Mouse (Mus musculus) embryonic facial prominence, embryonic 12.5 days (tissue): ENCODE data around the gene Gfod1. TPM values are rescaled to one million over a fixed set of nuclear protein-coding genes. Genes with fewer than 3 reads are reported as not detected.

Experiments used
- ATAC-seq: fragments of 200-750 bp; cut with Nextera tagmentation; 2 replicates; pipeline ENCODE4 v1.8.0; 2017; ENCODE audit not compliant: insufficient number of reproducible peaks, insufficient read depth, low FRiP score, low TSS enrichment
- H3K27ac ChIP-seq: fragments of 300-500 bp; sonication (generic); 2 replicates; pipeline ENCODE4 v1.5.1; 2016; ENCODE audit warnings: mild to moderate bottlenecking
- H3K27me3 ChIP-seq: fragments of 300-500 bp; sonication (generic); 2 replicates; pipeline ENCODE4 v1.6.1; 2016; ENCODE audit warnings: mild to moderate bottlenecking, moderate library complexity
- H3K36me3 ChIP-seq: fragments of 300-500 bp; sonication (generic); 2 replicates; pipeline ENCODE4 v1.6.1; 2016; ENCODE audit warnings: mild to moderate bottlenecking
- H3K4me1 ChIP-seq: fragments of 300-500 bp; sonication (generic); 2 replicates; pipeline ENCODE4 v1.6.1; 2016
- H3K4me2 ChIP-seq: fragments of 300-500 bp; sonication (generic); replicated peaks from 2 replicates; pipeline ENCODE4 v1.6.1; 2016; ENCODE audit warnings: mild to moderate bottlenecking, moderate library complexity
- H3K4me3 ChIP-seq: fragments of 300-500 bp; sonication (generic); 2 replicates; pipeline ENCODE4 v1.5.1; 2016; ENCODE audit warnings: mild to moderate bottlenecking
- H3K9ac ChIP-seq: fragments of 300-500 bp; sonication (generic); 2 replicates; pipeline ENCODE4 v1.6.1; 2016; ENCODE audit warnings: mild to moderate bottlenecking, moderate library complexity
- H3K9me3 ChIP-seq: fragments of 300-500 bp; sonication (generic); 2 replicates; pipeline ENCODE4 v1.6.1; 2016; ENCODE audit warnings: mild to moderate bottlenecking, moderate library complexity
- WGBS: fragments of 180-500 bp; shearing (Covaris S2); methylation state at CpG from one replicate; pipeline ENCODE4 v1.1.7; 2016; 5-methylcytosine and 5-hydroxymethylcytosine counted together
- polyA plus RNA-seq: library from polyadenylated mRNA; unstranded; fragments of >200 nt; fragmentation: Nextera tagmentation; extraction: Ambion mirVana; gene quantifications from 2 replicates; pipeline ENCODE4 v1.2.1, GENCODE M21; 2016

The Gfod1 gene
- polyA plus RNA-seq, 1 experiment from 2014 or later: 0.87 TPM

DNA sequence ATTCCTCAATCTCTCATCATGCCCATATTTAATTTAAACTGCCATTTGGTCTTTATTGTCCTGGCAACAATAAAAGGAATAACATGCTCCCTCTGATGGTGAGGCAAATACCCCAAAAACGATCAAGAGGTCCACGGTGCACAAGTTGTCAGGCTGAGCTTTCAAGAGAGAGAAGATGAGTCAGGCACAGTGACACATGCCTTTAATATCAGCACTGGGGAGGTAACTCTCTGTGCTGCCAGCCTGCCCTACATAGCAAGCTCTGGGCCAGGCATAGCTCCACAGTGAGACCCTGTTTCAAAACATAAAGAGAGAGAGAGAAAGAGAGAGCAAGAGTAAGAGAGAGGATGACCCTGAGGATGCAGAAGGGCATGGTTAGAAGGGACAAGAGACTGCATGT is 62.2 kb downstream of the Gfod1 start:
- no peak overlapping the region for H3K4me3 ChIP-seq
- H3K4me1 ChIP-seq: peaks cover 28% of the 10 kb centered on the region
- no peak for ATAC-seq
- H3K9ac ChIP-seq: no peak overlapping the region
- no peaks in the 10 kb centered on the region for H3K36me3 ChIP-seq
- H3K9me3 ChIP-seq: no peaks in the 10 kb centered on the region
- 85% methylated on average over 2 of the region's 2 CpGs for WGBS
- H3K27ac ChIP-seq: no peak overlapping the region
- H3K27me3 ChIP-seq: no peaks in the 10 kb centered on the region
- H3K4me2 ChIP-seq: no peak overlapping the region

DNA sequence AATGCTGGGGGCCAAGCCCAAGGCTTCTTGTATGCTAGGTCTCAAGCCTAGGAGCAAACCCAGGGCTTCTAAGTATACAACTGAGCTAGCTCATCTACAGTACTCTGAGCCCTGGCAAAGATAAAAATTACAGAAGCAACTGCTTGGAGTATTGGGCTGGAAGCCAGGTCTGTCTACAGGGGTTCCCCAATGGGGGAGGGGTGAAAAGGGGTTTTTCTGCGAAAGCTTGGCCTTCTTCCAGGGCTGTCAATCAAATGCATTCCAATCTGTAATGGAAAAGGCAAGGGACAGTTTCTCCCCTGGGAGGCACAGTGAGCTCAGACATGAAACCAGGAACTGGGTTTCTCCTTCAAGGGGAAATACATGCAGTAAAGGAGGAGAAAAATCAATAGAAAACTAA is 62.9 kb downstream of the Gfod1 start:
- no peaks in the 10 kb centered on the region for H3K27me3 ChIP-seq
- H3K9me3 ChIP-seq: no peaks in the 10 kb centered on the region
- no peak overlapping the region for H3K9ac ChIP-seq
- H3K27ac ChIP-seq: no peak overlapping the region
- H3K4me1 ChIP-seq: peaks cover 28% of the 10 kb centered on the region
- no peaks in the 10 kb centered on the region for H3K36me3 ChIP-seq
- no peak overlapping the region for H3K4me2 ChIP-seq
- no peak overlapping the region for H3K4me3 ChIP-seq
- 17% methylated on average over 1 of the region's 1 CpGs for WGBS
- ATAC-seq: no peak

DNA sequence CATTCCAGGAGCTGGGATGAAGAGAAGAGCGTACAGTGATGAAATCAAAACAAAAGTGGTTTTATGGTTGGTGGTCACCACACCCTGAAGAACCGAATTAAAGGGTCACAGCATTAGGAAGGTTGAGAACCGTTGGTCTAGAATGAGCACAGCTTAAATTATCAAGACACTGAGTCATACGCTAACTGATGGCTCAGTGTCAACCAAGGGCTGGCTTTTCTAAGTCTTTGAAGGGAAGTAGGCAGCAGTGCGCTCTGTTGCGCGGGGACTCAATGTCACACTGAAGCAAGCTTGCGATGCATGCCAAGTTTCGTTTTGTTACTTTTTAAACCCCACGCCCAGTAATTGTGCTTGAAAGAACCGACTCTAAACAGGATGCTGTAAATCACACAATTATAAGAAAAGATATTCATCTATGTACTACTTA is 64.2 kb downstream of the Gfod1 start:
- Histone ChIP-seq H3K4me1 (peaks cover 36% of the 10 kb centered on the region), H3K27ac (no peak overlapping the region), H3K9ac (no peak overlapping the region), H3K4me2 (no peak overlapping the region), H3K9me3 (no peaks in the 10 kb centered on the region), H3K27me3 (no peaks in the 10 kb centered on the region), H3K36me3 (no peaks in the 10 kb centered on the region), H3K4me3 (no peak overlapping the region)
- no peak for ATAC-seq
- 91% methylated on average over 11 of the region's 11 CpGs for WGBS

DNA sequence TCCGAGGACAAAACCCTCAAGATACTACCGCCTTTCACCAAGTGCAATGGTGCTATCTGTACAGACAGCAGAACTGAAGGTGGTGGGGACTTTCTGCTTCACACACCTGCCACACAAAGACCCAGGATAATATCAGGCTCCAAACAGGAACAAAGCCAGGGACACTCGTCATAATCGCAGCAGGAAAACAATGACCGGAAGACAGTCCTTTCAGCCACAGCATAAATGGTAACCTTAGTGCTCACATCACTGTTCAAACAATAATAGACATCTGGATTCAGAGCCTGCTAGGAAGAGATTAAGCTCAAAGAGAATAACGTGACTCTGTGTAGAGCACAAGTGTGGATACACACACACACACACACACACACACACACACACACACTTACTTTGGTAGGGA is 67.3 kb downstream of the Gfod1 start:
- no peak overlapping the region for H3K9ac ChIP-seq
- ATAC-seq: no peak
- peaks cover 32% of the 10 kb centered on the region for H3K4me1 ChIP-seq
- H3K36me3 ChIP-seq: no peaks in the 10 kb centered on the region
- H3K4me3 ChIP-seq: no peak overlapping the region
- H3K27me3 ChIP-seq: no peaks in the 10 kb centered on the region
- H3K9me3 ChIP-seq: no peaks in the 10 kb centered on the region
- no peak overlapping the region for H3K27ac ChIP-seq
- 74% methylated on average over 6 of the region's 6 CpGs for WGBS
- no peak overlapping the region for H3K4me2 ChIP-seq

DNA sequence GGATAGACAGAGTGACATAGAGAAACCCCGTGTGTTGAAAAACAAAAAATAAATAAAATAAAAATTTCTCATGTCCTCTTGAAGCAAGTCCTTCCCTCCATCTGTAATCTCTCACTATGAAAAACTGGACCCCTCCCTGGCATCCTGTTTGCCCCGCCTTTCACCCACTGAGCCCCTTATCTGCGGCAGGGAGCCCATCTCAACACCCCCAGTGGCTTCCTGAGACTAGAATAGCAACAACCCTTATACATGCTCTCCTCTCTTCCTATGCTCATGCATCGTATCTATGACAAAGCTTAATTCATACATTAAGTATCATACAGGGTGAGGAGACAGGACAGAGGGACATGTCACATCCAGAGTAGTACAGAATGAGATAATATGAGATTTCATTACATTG is 68.0 kb downstream of the Gfod1 start:
- no peak overlapping the region for H3K9ac ChIP-seq
- H3K4me1 ChIP-seq: peaks cover 32% of the 10 kb centered on the region
- 79% methylated on average over 4 of the region's 4 CpGs for WGBS
- no peak overlapping the region for H3K27ac ChIP-seq
- H3K9me3 ChIP-seq: no peaks in the 10 kb centered on the region
- H3K4me3 ChIP-seq: no peak overlapping the region
- H3K27me3 ChIP-seq: no peaks in the 10 kb centered on the region
- no peak overlapping the region for H3K4me2 ChIP-seq
- H3K36me3 ChIP-seq: no peaks in the 10 kb centered on the region
- no peak for ATAC-seq

DNA sequence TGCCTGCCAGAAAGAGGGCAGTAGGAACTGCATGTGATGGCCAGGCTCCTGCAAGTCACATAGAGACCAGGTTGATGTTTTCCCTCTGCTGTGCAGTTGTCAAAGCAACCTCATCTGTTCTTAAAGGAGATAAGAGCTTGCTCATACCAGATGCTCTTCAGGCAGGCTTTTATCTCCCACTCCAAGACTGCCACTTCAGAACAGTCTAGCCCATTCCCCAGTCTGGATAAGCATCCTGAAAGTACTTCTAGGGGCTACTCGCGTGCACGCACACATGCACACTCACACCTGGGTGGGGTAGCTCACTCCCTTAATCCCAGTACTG is 68.4 kb downstream of the Gfod1 start:
- no peak for ATAC-seq
- Histone ChIP-seq H3K4me2 (no peak overlapping the region), H3K27ac (no peak overlapping the region), H3K4me1 (peaks cover 33% of the 10 kb centered on the region), H3K27me3 (no peaks in the 10 kb centered on the region), H3K9ac (no peak overlapping the region), H3K9me3 (no peaks in the 10 kb centered on the region), H3K4me3 (no peak overlapping the region), H3K36me3 (no peaks in the 10 kb centered on the region)
- 83% methylated on average over 3 of the region's 3 CpGs for WGBS

DNA sequence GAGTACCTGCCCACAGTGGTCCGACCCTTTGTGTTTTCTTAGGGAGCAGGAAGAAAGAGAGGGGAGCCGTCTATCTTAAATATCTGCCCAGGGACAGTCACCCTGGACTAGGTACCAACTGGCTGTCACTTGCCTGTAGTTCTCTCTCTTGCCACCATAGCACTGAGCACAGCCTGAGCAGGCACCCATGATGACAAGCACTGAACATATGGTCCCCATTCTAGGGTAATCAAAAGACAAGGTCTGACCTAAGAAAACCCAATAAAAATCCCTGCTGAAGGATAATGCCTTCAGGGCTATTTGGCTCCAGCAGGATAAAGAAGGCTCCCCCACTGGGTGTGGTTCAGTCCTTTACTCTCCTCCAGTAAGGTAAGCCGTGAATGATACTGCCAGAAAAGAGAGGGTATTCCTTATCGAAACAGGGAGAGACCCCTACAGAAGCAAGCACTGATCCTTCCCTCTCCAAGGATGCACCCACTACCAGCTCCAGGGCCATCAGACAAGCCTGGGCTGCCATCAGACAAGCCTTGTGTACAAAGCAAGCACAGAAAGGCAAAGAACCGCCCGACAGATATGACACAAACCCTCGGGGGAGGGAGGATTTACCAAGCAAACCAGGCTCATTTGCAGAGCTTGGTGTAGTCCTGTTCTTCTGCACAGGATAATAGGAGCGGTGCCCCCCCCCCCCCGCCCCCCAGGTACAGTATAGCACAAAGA is 68.9 kb downstream of the Gfod1 start:
- no peaks in the 10 kb centered on the region for H3K36me3 ChIP-seq
- no peak for ATAC-seq
- H3K4me3 ChIP-seq: no peak overlapping the region
- no peak overlapping the region for H3K9ac ChIP-seq
- H3K27me3 ChIP-seq: no peaks in the 10 kb centered on the region
- no peaks in the 10 kb centered on the region for H3K9me3 ChIP-seq
- no peak overlapping the region for H3K27ac ChIP-seq
- peaks cover 38% of the 10 kb centered on the region for H3K4me1 ChIP-seq
- no peak overlapping the region for H3K4me2 ChIP-seq
- 57% methylated on average over 9 of the region's 9 CpGs for WGBS

DNA sequence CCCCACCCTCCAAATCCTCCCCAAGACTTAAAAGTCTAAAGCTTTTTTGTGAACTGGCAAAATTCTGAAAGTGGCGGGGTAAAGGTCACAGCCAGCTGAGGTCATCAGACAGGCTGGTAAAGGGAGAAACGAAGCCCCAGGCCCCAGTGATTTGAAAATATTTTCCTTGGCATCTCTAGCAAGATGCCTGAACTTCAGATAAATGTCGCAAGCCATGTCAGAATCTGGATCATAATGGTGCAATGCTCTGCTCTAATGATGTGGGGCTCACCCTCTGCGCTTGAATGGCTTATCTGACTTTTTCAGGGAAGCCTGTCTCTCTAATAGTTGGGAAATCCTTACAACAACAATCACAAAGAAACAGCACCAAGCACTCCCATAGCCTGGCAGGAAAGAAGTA is 70.6 kb downstream of the Gfod1 start:
- H3K4me1 ChIP-seq: peaks cover 38% of the 10 kb centered on the region
- no peaks in the 10 kb centered on the region for H3K27me3 ChIP-seq
- H3K4me2 ChIP-seq: no peak overlapping the region
- no peak for ATAC-seq
- H3K4me3 ChIP-seq: no peak overlapping the region
- WGBS: 59% methylated on average over 4 of the region's 4 CpGs
- no peaks in the 10 kb centered on the region for H3K36me3 ChIP-seq
- no peaks in the 10 kb centered on the region for H3K9me3 ChIP-seq
- H3K27ac ChIP-seq: no peak overlapping the region
- H3K9ac ChIP-seq: no peak overlapping the region

DNA sequence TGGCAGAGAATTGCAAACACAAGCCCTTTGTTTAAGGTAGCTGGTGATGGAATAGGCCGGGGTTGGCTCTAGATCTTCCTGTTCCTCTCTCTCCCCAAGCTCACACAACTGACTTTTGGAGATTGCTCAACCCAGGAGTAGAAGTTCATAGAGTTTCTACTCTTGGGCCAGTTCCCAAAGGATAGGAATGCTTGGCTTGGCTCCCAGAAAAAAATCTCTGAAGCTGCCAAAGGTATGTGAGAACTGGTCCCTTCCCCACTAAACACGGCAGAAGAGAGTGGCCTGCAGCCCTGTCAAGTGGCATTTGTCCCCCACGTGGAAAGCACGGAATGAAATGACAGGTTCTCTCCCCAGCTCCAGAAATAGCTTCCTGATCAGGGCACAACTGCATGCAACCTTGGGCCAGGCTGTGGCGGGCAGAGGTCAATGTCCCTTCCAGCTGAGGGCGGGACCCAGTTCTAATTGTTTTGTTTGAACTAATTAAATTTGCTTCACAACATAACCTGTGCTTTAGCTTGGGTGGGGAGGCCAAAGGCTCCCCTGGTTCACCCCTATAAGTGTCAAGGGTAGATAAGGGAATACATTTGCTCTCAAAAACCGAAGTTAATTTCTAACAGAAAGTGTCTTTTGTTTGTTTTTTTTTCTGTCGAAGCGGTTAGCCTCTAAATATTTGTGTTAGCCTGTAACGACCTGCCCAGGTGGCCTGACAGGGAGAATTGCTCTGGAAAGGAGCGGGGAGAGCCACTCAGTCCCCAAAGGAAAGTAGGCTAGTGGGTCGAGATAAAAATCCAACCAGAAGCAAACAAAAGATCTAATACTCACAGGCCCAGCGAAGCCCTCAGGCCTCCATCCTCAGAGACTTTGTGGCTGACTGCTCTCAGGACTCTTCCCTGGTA is 71.8 kb downstream of the Gfod1 start:
- ATAC-seq: no peak
- Histone ChIP-seq H3K27me3 (no peaks in the 10 kb centered on the region), H3K4me3 (no peak overlapping the region), H3K4me1 (peaks cover 38% of the 10 kb centered on the region), H3K9me3 (no peaks in the 10 kb centered on the region), H3K27ac (no peak overlapping the region), H3K36me3 (no peaks in the 10 kb centered on the region), H3K4me2 (no peak overlapping the region), H3K9ac (no peak overlapping the region)
- WGBS: 25% methylated on average over 13 of the region's 13 CpGs

DNA sequence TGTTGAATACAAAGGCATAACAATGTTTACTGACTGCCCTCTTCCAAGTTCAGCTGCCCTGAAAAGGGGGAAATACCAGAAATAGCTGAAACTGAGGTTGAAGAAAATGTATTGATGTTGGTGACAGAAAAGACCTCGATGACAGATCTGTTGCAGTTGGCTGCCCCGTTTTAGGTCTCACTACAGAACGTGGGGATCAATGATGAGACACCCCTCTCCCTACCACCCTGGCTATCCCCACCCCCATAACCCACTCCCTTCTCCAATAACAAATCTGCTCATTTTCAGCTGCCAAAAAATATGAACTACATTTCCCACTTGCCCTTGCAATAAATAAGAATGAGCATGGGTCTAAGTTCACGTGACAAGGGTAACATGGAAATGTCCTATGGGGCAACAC is 73.1 kb downstream of the Gfod1 start:
- no peak overlapping the region for H3K9ac ChIP-seq

DNA sequence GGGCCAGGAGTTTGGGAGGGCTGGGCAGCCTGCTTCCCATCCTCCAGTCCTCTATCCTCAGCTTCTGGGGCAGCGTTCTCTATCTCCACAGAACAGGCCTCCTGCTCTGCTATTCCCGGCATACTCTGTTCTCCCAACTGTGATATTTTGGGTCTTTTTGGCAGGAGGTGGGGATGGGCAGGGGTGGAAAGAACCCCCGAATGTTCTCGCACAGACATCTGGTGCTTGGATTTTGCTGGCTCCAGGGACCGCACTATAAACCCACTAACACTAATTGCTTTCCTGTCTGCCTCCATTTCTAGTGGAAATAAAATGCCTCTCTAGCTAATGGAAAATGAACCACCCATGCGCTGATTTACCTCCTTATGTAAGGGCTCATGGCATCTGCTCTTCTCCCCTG is 73.7 kb downstream of the Gfod1 start:
- WGBS: 48% methylated on average over 6 of the region's 6 CpGs
- Histone ChIP-seq H3K36me3 (no peaks in the 10 kb centered on the region), H3K4me3 (no peak overlapping the region), H3K9me3 (no peaks in the 10 kb centered on the region), H3K4me2 (no peak overlapping the region), H3K27ac (peak overlapping the region; percentile 47; the same call in 1 of the 2 replicates), H3K27me3 (no peaks in the 10 kb centered on the region), H3K4me1 (peaks cover 33% of the 10 kb centered on the region), H3K9ac (no peak overlapping the region)
- ATAC-seq: no peak

More for the DNA sequence above, 73.1 kb downstream of the Gfod1 start:
- Histone ChIP-seq H3K4me2 (no peak overlapping the region), H3K4me1 (peaks cover 38% of the 10 kb centered on the region), H3K4me3 (no peak overlapping the region), H3K27ac (0 out of 2 replicates have a peak overlapping the region, but pooled peaks have one; percentile 47), H3K9me3 (no peaks in the 10 kb centered on the region), H3K27me3 (no peaks in the 10 kb centered on the region), H3K36me3 (no peaks in the 10 kb centered on the region)
- 77% methylated on average over 4 of the region's 4 CpGs for WGBS
- ATAC-seq: no peak

DNA sequence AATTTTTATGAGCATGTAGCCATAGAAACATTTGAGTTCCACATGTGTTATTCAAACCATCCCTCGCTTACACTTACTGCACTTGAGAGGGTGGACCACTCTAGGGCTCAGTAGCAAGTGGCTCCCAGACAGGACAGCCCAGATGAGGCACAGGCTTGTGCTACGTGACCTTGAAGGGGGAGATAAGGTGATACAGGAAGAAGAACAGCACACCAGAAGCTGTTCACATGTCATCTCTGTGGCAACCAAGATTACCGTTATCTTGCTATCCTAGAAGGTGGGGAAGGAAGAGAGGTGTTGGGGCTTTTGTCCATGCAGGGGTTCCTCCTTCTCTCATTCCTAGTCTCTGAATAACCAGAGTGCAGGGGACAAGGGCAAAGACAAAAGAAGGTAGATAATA is 74.2 kb downstream of the Gfod1 start:
- Histone ChIP-seq H3K9ac (no peak overlapping the region), H3K4me1 (peaks cover 30% of the 10 kb centered on the region), H3K9me3 (no peaks in the 10 kb centered on the region), H3K4me3 (no peak overlapping the region), H3K27me3 (no peaks in the 10 kb centered on the region), H3K36me3 (no peaks in the 10 kb centered on the region), H3K4me2 (no peak overlapping the region), H3K27ac (peak overlapping the region; percentile 47; the same call in 1 of the 2 replicates)
- WGBS: 89% methylated on average over 3 of the region's 3 CpGs
- ATAC-seq: no peak
